Mouse (Mus musculus) ES-E14 (cell line): ENCODE results near the gene Samd4. TPM values are rescaled to one million over a fixed set of nuclear protein-coding genes. Genes with fewer than 3 reads are reported as not detected.

ENCODE experiments used
- DNase-seq: peaks from one replicate; pipeline ENCODE4 v3.0.0-alpha.2; 2013; ENCODE audit warnings: low read depth, low spot score
- H3K27ac ChIP-seq: 2 replicates; pipeline ENCODE4 v1.5.1; 2012; ENCODE audit warnings: low read depth, mild to moderate bottlenecking, low read length, moderate library complexity, mixed read lengths; ENCODE audit not compliant: poor library complexity, insufficient read depth, severe bottlenecking
- H3K36me3 ChIP-seq: 2 replicates; pipeline ENCODE4 v1.6.1; 2012; ENCODE audit warnings: mild to moderate bottlenecking, low read length, moderate library complexity, mixed read lengths; ENCODE audit not compliant: control insufficient read depth, poor library complexity, insufficient read depth, severe bottlenecking
- H3K4me1 ChIP-seq, 2 experiments: fragments of 150-350 bp in 1 of 2; sonication (generic) in 1 of 2; 2 replicates each; pipeline ENCODE4 v1.6.1; 2012; ENCODE audit warnings: low read length in 2 of 2, mild to moderate bottlenecking in 1 of 2, mixed read lengths in 1 of 2; ENCODE audit not compliant: control insufficient read depth in 2 of 2, insufficient read depth in 2 of 2, poor library complexity in 1 of 2
- H3K4me3 ChIP-seq, 2 experiments: fragments of 150-350 bp in 1 of 2; sonication (generic) in 1 of 2; 2 replicates each; pipeline ENCODE4 v1.5.1; 2012; ENCODE audit warnings: low read length in 2 of 2, low read depth in 1 of 2, mild to moderate bottlenecking in 1 of 2, mixed read lengths in 1 of 2; ENCODE audit not compliant: insufficient read depth in 1 of 2, poor library complexity in 1 of 2, severe bottlenecking in 1 of 2
- H3K9ac ChIP-seq: 2 replicates; pipeline ENCODE4 v1.6.1; 2012; ENCODE audit warnings: low read depth, mild to moderate bottlenecking, low read length, mixed read lengths; ENCODE audit not compliant: poor library complexity, insufficient read depth, severe bottlenecking
- H3K9me3 ChIP-seq: fragments of 150-350 bp; sonication (generic); 2 replicates; pipeline ENCODE4 v1.6.1; 2012; ENCODE audit warnings: low read depth, mild to moderate bottlenecking, low read length; ENCODE audit not compliant: control insufficient read depth, insufficient read depth
- CHD2 ChIP-seq: IDR thresholded peaks from 2 replicates; pipeline ENCODE4 v1.6.1; 2014; ENCODE audit warnings: mild to moderate bottlenecking, low read depth, low read length, inconsistent platforms
- HCFC1 ChIP-seq: IDR thresholded peaks from 2 replicates; pipeline ENCODE4 v1.6.1; 2012; ENCODE audit warnings: low read length, inconsistent platforms, borderline replicate concordance; ENCODE audit not compliant: insufficient read depth
- MAFK ChIP-seq: IDR thresholded peaks from 2 replicates; pipeline ENCODE4 v1.6.1; 2014; ENCODE audit warnings: mild to moderate bottlenecking, low read depth, low read length, inconsistent platforms; ENCODE audit not compliant: insufficient read depth
- ZC3H11A ChIP-seq: IDR thresholded peaks from 2 replicates; pipeline ENCODE4 v1.6.1; 2012; ENCODE audit warnings: low read depth, mild to moderate bottlenecking, inconsistent platforms, low read length, borderline replicate concordance
- ZNF384 ChIP-seq: IDR thresholded peaks from 2 replicates; pipeline ENCODE4 v1.6.1; 2012; ENCODE audit warnings: low read depth, low read length, inconsistent platforms
- in situ Hi-C, 2 experiments: fragments of 600-800 bp; cut with MboI; formaldehyde crosslinking; loops; one replicate each; pipeline ENCODE4 v1.15.1; 2025; ENCODE audit warnings: low sequenced_read_pairs in 2 of 2, inconsistent platforms in 1 of 2; ENCODE audit not compliant: unreplicated experiment in 2 of 2
- total RNA-seq: library from RNA; depleted of rRNA; stranded (reverse); fragments of 300-350 nt; gene quantifications from 2 replicates; pipeline ENCODE4 v1.2.3, GENCODE M21; 2012

Gene Samd4
- total RNA-seq, 1 experiment = 4.2 TPM

- Histone ChIP-seq H3K9ac (no peak overlapping the region), H3K4me3 (no peak overlapping the region), H3K9me3 (no peaks in the 10 kb centered on the region), H3K27ac (no peak overlapping the region), H3K36me3 (no peaks in the 10 kb centered on the region), H3K4me1 (no peaks in the 10 kb centered on the region)
- no peak for DNase-seq
- TF ChIP-seq CHD2 (no peak), ZC3H11A (no peak), ZNF384 (no peak), HCFC1 (no peak), MAFK (no peak)
- in situ Hi-C loops = no loop called here
Measured at GRCm38 (mm10) chr14:47051743-47052610, 169.3 kb downstream of the Samd4 start.

GRCm38 (mm10) chr14:47053101-47053500 is 170.4 kb downstream of the Samd4 start:
- H3K4me3 ChIP-seq = no peak overlapping the region
- no peaks in the 10 kb centered on the region for H3K9me3 ChIP-seq
- H3K4me1 ChIP-seq = no peaks in the 10 kb centered on the region
- in situ Hi-C loops = no loop called here
- no peak for TF ChIP-seq CHD2
- no peak for TF ChIP-seq HCFC1
- TF ChIP-seq ZC3H11A = no peak
- TF ChIP-seq ZNF384 = no peak
- no peak for TF ChIP-seq MAFK
- DNase-seq = no peak
- H3K27ac ChIP-seq = no peak overlapping the region
- H3K36me3 ChIP-seq = no peaks in the 10 kb centered on the region
- H3K9ac ChIP-seq = no peak overlapping the region

- TF ChIP-seq ZNF384 (no peak), HCFC1 (no peak), MAFK (no peak), ZC3H11A (no peak), CHD2 (no peak)
- H3K4me3 ChIP-seq = no peak overlapping the region
- H3K36me3 ChIP-seq = no peaks in the 10 kb centered on the region
- H3K9me3 ChIP-seq = no peaks in the 10 kb centered on the region
- no peak overlapping the region for H3K9ac ChIP-seq
- in situ Hi-C loops = no loop called here
- DNase-seq = no peak
- H3K27ac ChIP-seq = no peak overlapping the region
- H3K4me1 ChIP-seq = no peaks in the 10 kb centered on the region
Measured at GRCm38 (mm10) chr14:47053824-47054223, 171.2 kb downstream of the Samd4 start.

DNA sequence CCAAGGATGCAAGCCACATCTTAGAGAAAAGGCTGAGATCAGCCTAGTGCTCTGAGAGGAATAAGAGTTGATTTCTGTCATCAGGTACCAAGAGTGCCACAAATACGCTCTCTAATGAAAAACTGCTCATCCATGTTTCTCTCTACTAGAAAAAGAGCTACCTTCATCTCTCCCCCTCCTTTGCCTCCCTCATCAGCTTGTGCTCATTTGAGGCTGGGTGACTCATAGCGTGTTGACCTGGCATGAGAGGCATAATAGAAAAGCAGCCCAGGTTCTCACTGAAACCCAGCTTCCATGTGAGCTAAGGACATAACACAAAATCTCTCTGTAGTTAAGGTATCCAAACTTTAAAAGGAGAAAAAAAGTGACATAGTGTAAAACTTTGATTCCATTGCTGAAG is 176.3 kb downstream of the Samd4 start:
- TF ChIP-seq CHD2 = no peak
- no peak for TF ChIP-seq ZNF384
- TF ChIP-seq MAFK = no peak
- TF ChIP-seq ZC3H11A = no peak
- TF ChIP-seq HCFC1 = no peak
- H3K36me3 ChIP-seq = no peaks in the 10 kb centered on the region
- in situ Hi-C loops = no loop called here

DNA sequence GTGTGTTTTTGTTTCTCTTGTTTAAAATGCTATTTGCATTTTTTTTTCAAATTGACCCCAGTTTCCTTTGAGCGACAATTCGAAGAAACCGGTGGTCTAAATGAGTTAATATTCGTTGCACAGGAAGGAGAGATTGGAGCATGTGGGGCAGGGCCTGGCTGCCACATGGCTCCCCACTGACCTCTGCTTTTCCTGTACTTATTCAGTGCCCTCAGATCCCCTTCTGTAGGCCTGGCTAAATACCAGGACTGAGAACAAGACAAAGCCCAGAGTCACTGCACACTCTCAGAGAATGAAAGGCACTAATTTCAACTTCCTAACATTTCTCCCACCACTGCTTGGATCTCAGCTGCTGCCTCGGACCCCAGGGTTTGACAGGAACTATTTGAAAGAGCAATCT is 182.4 kb downstream of the Samd4 start:
- H3K9ac ChIP-seq = no peak overlapping the region
- DNase-seq = no peak
- TF ChIP-seq MAFK = no peak
- no peak for TF ChIP-seq CHD2
- TF ChIP-seq ZNF384 = no peak
- TF ChIP-seq ZC3H11A = no peak
- no peaks in the 10 kb centered on the region for H3K36me3 ChIP-seq
- H3K4me1 ChIP-seq = no peaks in the 10 kb centered on the region
- H3K4me3 ChIP-seq = no peak overlapping the region
- in situ Hi-C loops = no loop called here
- no peak overlapping the region for H3K27ac ChIP-seq
- H3K9me3 ChIP-seq = no peaks in the 10 kb centered on the region

More for the DNA sequence above, 176.3 kb downstream of the Samd4 start:
- Histone ChIP-seq H3K9ac (no peak overlapping the region), H3K4me1 (no peaks in the 10 kb centered on the region), H3K9me3 (no peaks in the 10 kb centered on the region), H3K27ac (no peak overlapping the region), H3K4me3 (no peak overlapping the region)
- no peak for DNase-seq
